Mouse (Mus musculus): ENCODE results near the gene Grik5.

Grik5 gene

GRCm38 (mm10) chr7:25071979-25072715 is at the start of gene Grik5, which contains the start of gene Zfp574:
Gene Grik5 (minus strand): TSS chr7:25072346.
Gene Zfp574 (plus strand): TSS chr7:25072567.
- DNase-seq (ENCODE audit: low read depth): no peak

- no peak for DNase-seq (ENCODE audit: low read depth)
Observed at GRCm38 (mm10) chr7:25121240-25121786, 49.2 kb upstream of the Grik5 start.

- DNase-seq (ENCODE audit: low read depth): peak; percentile 87
Observed at GRCm38 (mm10) chr7:25120061-25120834, 48.1 kb upstream of the Grik5 start.

GRCm38 (mm10) chr7:25112956-25113603 is 40.9 kb upstream of the Grik5 start:
- DNase-seq (ENCODE audit: low read depth): no peak

GRCm38 (mm10) chr7:25112178-25112955 is 40.2 kb upstream of the Grik5 start:
- no peak for DNase-seq (ENCODE audit: low read depth)

GRCm38 (mm10) chr7:25110336-25110735 is 38.2 kb upstream of the Grik5 start:
- no peak for DNase-seq (ENCODE audit: low read depth)

- DNase-seq (ENCODE audit: low read depth): peak; percentile 82
Observed at GRCm38 (mm10) chr7:25109355-25109754, 37.2 kb upstream of the Grik5 start.

- DNase-seq (ENCODE audit: low read depth): peak; percentile 88
Observed at GRCm38 (mm10) chr7:25106790-25107502, 34.8 kb upstream of the Grik5 start.

- DNase-seq (ENCODE audit: low read depth): peak; percentile 90
Observed at GRCm38 (mm10) chr7:25105411-25106160, 33.4 kb upstream of the Grik5 start.

- DNase-seq (ENCODE audit: low read depth): peak; percentile 56
Observed at GRCm38 (mm10) chr7:25099581-25099980, 27.4 kb upstream of the Grik5 start.

- no peak for DNase-seq (ENCODE audit: low read depth)
Observed at GRCm38 (mm10) chr7:25098169-25098568, 26.0 kb upstream of the Grik5 start.

GRCm38 (mm10) chr7:25089875-25090274 is 17.7 kb upstream of the Grik5 start:
- DNase-seq (ENCODE audit: low read depth): no peak

GRCm38 (mm10) chr7:25088968-25089367 is 16.8 kb upstream of the Grik5 start:
- peak; percentile 71 for DNase-seq (ENCODE audit: low read depth)

- peak; percentile 70 for DNase-seq (ENCODE audit: low read depth)
Observed at GRCm38 (mm10) chr7:25088531-25088930, 16.4 kb upstream of the Grik5 start.

- peak; percentile 77 for DNase-seq (ENCODE audit: low read depth)
Observed at GRCm38 (mm10) chr7:25087972-25088371, 15.8 kb upstream of the Grik5 start.

GRCm38 (mm10) chr7:25087256-25087912 is 15.2 kb upstream of the Grik5 start:
- no peak for DNase-seq (ENCODE audit: low read depth)

GRCm38 (mm10) chr7:25086656-25087055 is 14.5 kb upstream of the Grik5 start:
- DNase-seq (ENCODE audit: low read depth): peak; percentile 55

- DNase-seq (ENCODE audit: low read depth): peak; percentile 90
Observed at GRCm38 (mm10) chr7:25084621-25085020, 12.5 kb upstream of the Grik5 start.

GRCm38 (mm10) chr7:25082510-25082909 is 10.4 kb upstream of the Grik5 start:
- peak; percentile 86 for DNase-seq (ENCODE audit: low read depth)

GRCm38 (mm10) chr7:25080431-25080830 is 8.3 kb upstream of the Grik5 start:
- no peak for DNase-seq (ENCODE audit: low read depth)

Data from 416B (cell line).